Mouse (Mus musculus) hindbrain, embryonic 16.5 days (tissue): ENCODE measurements at regions not wholly inside any gene's neighbourhood (a gene's known extent, or its start where the extent isn't known, plus 50 kb on each side); places are given as distances from the start of the nearest gene placed in this dataset.

ENCODE experiments used
- ATAC-seq: fragments of 200-750 bp; cut with Nextera tagmentation; 2 replicates; pipeline ENCODE4 v1.8.0; 2017; ENCODE audit warnings: moderate TSS enrichment, moderate library complexity
- H3K27ac ChIP-seq: fragments of 300-500 bp; sonication (generic); 2 replicates; pipeline ENCODE4 v1.5.1; 2014; ENCODE audit warnings: low read depth, mild to moderate bottlenecking, control low read depth, low read length, moderate library complexity
- H3K27me3 ChIP-seq: fragments of 300-500 bp; sonication (generic); replicated peaks from 2 replicates; pipeline ENCODE4 v1.6.1; 2014; ENCODE audit warnings: low read length; ENCODE audit not compliant: control insufficient read depth, insufficient read depth
- H3K36me3 ChIP-seq: fragments of 300-500 bp; sonication (generic); 2 replicates; pipeline ENCODE4 v1.6.1; 2014; ENCODE audit warnings: mild to moderate bottlenecking, low read length, moderate library complexity, mixed read lengths; ENCODE audit not compliant: control insufficient read depth, insufficient read depth
- H3K4me1 ChIP-seq: fragments of 300-500 bp; sonication (generic); 2 replicates; pipeline ENCODE4 v1.6.1; 2014; ENCODE audit warnings: low read depth, low read length; ENCODE audit not compliant: control insufficient read depth, insufficient read depth
- H3K4me2 ChIP-seq: fragments of 300-500 bp; sonication (generic); 2 replicates; pipeline ENCODE4 v1.6.1; 2014; ENCODE audit warnings: mild to moderate bottlenecking, low read length, control low read depth, moderate library complexity
- H3K4me3 ChIP-seq: fragments of 300-500 bp; sonication (generic); 2 replicates; pipeline ENCODE4 v1.5.1; 2014; ENCODE audit warnings: mild to moderate bottlenecking, low read length, control low read depth, moderate library complexity
- H3K9ac ChIP-seq: fragments of 300-500 bp; sonication (generic); 2 replicates; pipeline ENCODE4 v1.6.1; 2014; ENCODE audit warnings: low read depth, mild to moderate bottlenecking, control low read depth, low read length, moderate library complexity
- H3K9me3 ChIP-seq: fragments of 300-500 bp; sonication (generic); 2 replicates; pipeline ENCODE4 v1.6.1; 2014; ENCODE audit warnings: mild to moderate bottlenecking, low read length, moderate library complexity; ENCODE audit not compliant: control insufficient read depth
- WGBS: fragments of 180-500 bp; shearing (Covaris S2); extraction: QIAGEN DNeasy Blood & Tissue Kit; methylation state at CpG from one replicate; pipeline ENCODE4 v1.1.7; 2014; 5-methylcytosine and 5-hydroxymethylcytosine counted together

- WGBS, result 80% methylated on average over 8 of the region's 8 CpGs
- no peak overlapping the region for H3K4me2 ChIP-seq
- no peak overlapping the region for H3K4me3 ChIP-seq
- no peak overlapping the region for H3K9ac ChIP-seq
- no peaks in the 10 kb centered on the region for H3K36me3 ChIP-seq
- H3K27ac ChIP-seq, result no peak overlapping the region
- no peaks in the 10 kb centered on the region for H3K9me3 ChIP-seq
- H3K4me1 ChIP-seq, result no peaks in the 10 kb centered on the region
- H3K27me3 ChIP-seq, result no peaks in the 10 kb centered on the region
- ATAC-seq, result no peak
Observed at GRCm38 (mm10) chr15:86957872-86958271, 586.2 kb upstream of the Fam19a5 start.

- WGBS, result 77% methylated on average over 2 of the region's 2 CpGs
- no peaks in the 10 kb centered on the region for H3K27me3 ChIP-seq
- H3K4me1 ChIP-seq, result peaks cover 4% of the 10 kb centered on the region; the same call in 1 of the 2 replicates
- H3K4me2 ChIP-seq, result no peak overlapping the region
- no peaks in the 10 kb centered on the region for H3K36me3 ChIP-seq
- no peak overlapping the region for H3K4me3 ChIP-seq
- H3K9me3 ChIP-seq, result no peaks in the 10 kb centered on the region
- no peak overlapping the region for H3K27ac ChIP-seq
- no peak overlapping the region for H3K9ac ChIP-seq
- ATAC-seq, result no peak
Observed at GRCm38 (mm10) chr15:86962921-86963320, 581.2 kb upstream of the Fam19a5 start.

- 18% methylated on average over 3 of the region's 3 CpGs for WGBS
- ATAC-seq, result no peak
- no peak overlapping the region for H3K9ac ChIP-seq
- peak overlapping the region; percentile 9; the same call in 1 of the 2 replicates for H3K27ac ChIP-seq
- H3K36me3 ChIP-seq, result no peaks in the 10 kb centered on the region
- no peaks in the 10 kb centered on the region for H3K27me3 ChIP-seq
- peaks cover 4% of the 10 kb centered on the region; the same call in 1 of the 2 replicates for H3K4me1 ChIP-seq
- no peak overlapping the region for H3K4me2 ChIP-seq
- no peak overlapping the region for H3K4me3 ChIP-seq
- H3K9me3 ChIP-seq, result no peaks in the 10 kb centered on the region
Observed at GRCm38 (mm10) chr15:86963486-86963885, 580.6 kb upstream of the Fam19a5 start.

GRCm38 (mm10) chr15:86971436-86971835 lies 572.7 kb upstream of the Fam19a5 start:
- H3K9ac ChIP-seq, result no peak overlapping the region
- H3K27me3 ChIP-seq, result no peaks in the 10 kb centered on the region
- H3K36me3 ChIP-seq, result no peaks in the 10 kb centered on the region
- H3K27ac ChIP-seq, result no peak overlapping the region
- ATAC-seq, result no peak
- H3K4me1 ChIP-seq, result no peaks in the 10 kb centered on the region
- H3K4me3 ChIP-seq, result no peak overlapping the region
- 89% methylated on average over 2 of the region's 2 CpGs for WGBS
- H3K4me2 ChIP-seq, result no peak overlapping the region
- H3K9me3 ChIP-seq, result no peaks in the 10 kb centered on the region; the same call in 1 of the 2 replicates

- Histone ChIP-seq H3K9ac (no peak overlapping the region), H3K4me3 (no peak overlapping the region), H3K27ac (no peak overlapping the region), H3K9me3 (no peaks in the 10 kb centered on the region), H3K36me3 (no peaks in the 10 kb centered on the region), H3K4me1 (no peaks in the 10 kb centered on the region), H3K27me3 (no peaks in the 10 kb centered on the region), H3K4me2 (no peak overlapping the region)
- no peak for ATAC-seq
- WGBS, result 73% methylated on average over 6 of the region's 6 CpGs
Observed at GRCm38 (mm10) chr15:86996196-86996595, 547.9 kb upstream of the Fam19a5 start.

- H3K27ac ChIP-seq, result no peak overlapping the region
- 74% methylated on average over 8 of the region's 8 CpGs for WGBS
- no peaks in the 10 kb centered on the region for H3K27me3 ChIP-seq
- H3K4me1 ChIP-seq, result no peaks in the 10 kb centered on the region
- no peaks in the 10 kb centered on the region for H3K9me3 ChIP-seq
- ATAC-seq, result no peak
- H3K9ac ChIP-seq, result no peak overlapping the region
- H3K4me2 ChIP-seq, result no peak overlapping the region
- H3K36me3 ChIP-seq, result no peaks in the 10 kb centered on the region
- no peak overlapping the region for H3K4me3 ChIP-seq
Observed at GRCm38 (mm10) chr15:87018978-87019377, 525.1 kb upstream of the Fam19a5 start.

- Histone ChIP-seq H3K27ac (no peak overlapping the region), H3K4me2 (no peak overlapping the region), H3K9me3 (no peaks in the 10 kb centered on the region), H3K9ac (no peak overlapping the region), H3K4me1 (no peaks in the 10 kb centered on the region), H3K4me3 (no peak overlapping the region), H3K36me3 (no peaks in the 10 kb centered on the region), H3K27me3 (no peaks in the 10 kb centered on the region)
- ATAC-seq, result no peak
- WGBS, result 77% methylated on average over 13 of the region's 13 CpGs
Observed at GRCm38 (mm10) chr15:87045971-87046370, 498.1 kb upstream of the Fam19a5 start.

- ATAC-seq, result no peak
- WGBS, result 89% methylated on average over 12 of the region's 12 CpGs
- Histone ChIP-seq H3K9me3 (no peaks in the 10 kb centered on the region), H3K4me1 (no peaks in the 10 kb centered on the region), H3K36me3 (no peaks in the 10 kb centered on the region), H3K9ac (no peak overlapping the region), H3K27me3 (no peaks in the 10 kb centered on the region), H3K27ac (no peak overlapping the region), H3K4me2 (no peak overlapping the region), H3K4me3 (no peak overlapping the region)
Observed at GRCm38 (mm10) chr15:87054186-87054585, 489.9 kb upstream of the Fam19a5 start.

- ATAC-seq, result no peak
- Histone ChIP-seq H3K9me3 (no peaks in the 10 kb centered on the region), H3K9ac (no peak overlapping the region), H3K4me2 (no peak overlapping the region), H3K27me3 (no peaks in the 10 kb centered on the region), H3K4me1 (no peaks in the 10 kb centered on the region), H3K27ac (no peak overlapping the region), H3K4me3 (no peak overlapping the region), H3K36me3 (no peaks in the 10 kb centered on the region)
- 26% methylated on average over 5 of the region's 5 CpGs for WGBS
Observed at GRCm38 (mm10) chr15:87064890-87065289, 479.2 kb upstream of the Fam19a5 start.

- Histone ChIP-seq H3K36me3 (no peaks in the 10 kb centered on the region), H3K4me1 (no peaks in the 10 kb centered on the region), H3K4me3 (no peak overlapping the region), H3K9ac (no peak overlapping the region), H3K4me2 (no peak overlapping the region), H3K9me3 (no peaks in the 10 kb centered on the region), H3K27me3 (no peaks in the 10 kb centered on the region), H3K27ac (no peak overlapping the region)
- ATAC-seq, result no peak
- 84% methylated on average over 13 of the region's 13 CpGs for WGBS
Observed at GRCm38 (mm10) chr15:87068261-87068660, 475.8 kb upstream of the Fam19a5 start.
